Mouse (Mus musculus) CH12.LX (cell line): ENCODE data around the gene Sds. TPM values are rescaled to one million over a fixed set of nuclear protein-coding genes. Genes with fewer than 3 reads are reported as not detected.

Source experiments
- DNase-seq: peaks from one replicate; pipeline ENCODE4 v3.0.0-alpha.2; 2013; ENCODE audit errors: extremely low read depth
- H3K27ac ChIP-seq: 2 replicates; pipeline ENCODE4 v1.5.1; 2012; ENCODE audit warnings: low read depth, mild to moderate bottlenecking, control low read depth, moderate library complexity; ENCODE audit not compliant: insufficient read depth
- H3K27me3 ChIP-seq: replicated peaks from 2 replicates; pipeline ENCODE3; 2012; ENCODE audit warnings: inconsistent platforms
- H3K36me3 ChIP-seq, 2 experiments: replicated peaks in 1 of 2; 2 replicates each; pipeline versions ENCODE3 to v1.6.1; 2012; ENCODE audit warnings: inconsistent platforms in 1 of 2, low read length in 1 of 2, mild to moderate bottlenecking in 1 of 2, mixed read lengths in 1 of 2, moderate library complexity in 1 of 2; ENCODE audit not compliant: control insufficient read depth in 1 of 2, insufficient read depth in 1 of 2
- H3K4me1 ChIP-seq, 2 experiments: 2 replicates each; pipeline ENCODE4 v1.6.1; 2012; ENCODE audit warnings: inconsistent platforms in 1 of 2, moderate library complexity in 1 of 2; ENCODE audit not compliant: insufficient read depth in 2 of 2, control insufficient read depth in 1 of 2
- H3K4me2 ChIP-seq: 2 replicates; pipeline ENCODE4 v1.6.1; 2012; ENCODE audit warnings: low read depth, mild to moderate bottlenecking, control low read depth; ENCODE audit not compliant: poor library complexity, insufficient read depth, severe bottlenecking
- H3K4me3 ChIP-seq, 3 experiments: fragments of 150-350 bp in 1 of 3; sonication (generic) in 1 of 3; replicated peaks in 1 of 3; 2 replicates each; pipeline versions ENCODE3 to v1.5.1; 2011 to 2012; ENCODE audit warnings: low read depth in 2 of 3, low read length in 2 of 3, mild to moderate bottlenecking in 2 of 3, moderate library complexity in 2 of 3, control low read depth in 1 of 3, improper control_type of control experiment in 1 of 3, inconsistent platforms in 1 of 3, mixed read lengths in 1 of 3; ENCODE audit not compliant: poor library complexity in 1 of 3
- H3K79me2 ChIP-seq: replicated peaks from 2 replicates; pipeline ENCODE4 v1.6.1; 2012; ENCODE audit warnings: mild to moderate bottlenecking, moderate library complexity; ENCODE audit not compliant: control insufficient read depth, poor library complexity, insufficient read depth, severe bottlenecking; ENCODE audit errors: extremely low read depth
- H3K9ac ChIP-seq: 2 replicates; pipeline ENCODE4 v1.6.1; 2012; ENCODE audit warnings: low read depth, mild to moderate bottlenecking, control low read depth, moderate library complexity; ENCODE audit not compliant: insufficient read depth
- H3K9me3 ChIP-seq: replicated peaks from 2 replicates; pipeline ENCODE3; 2012; ENCODE audit warnings: low read length, inconsistent platforms, mixed read lengths
- CHD1 ChIP-seq: IDR thresholded peaks from 2 replicates; pipeline ENCODE4 v1.6.1; 2012; ENCODE audit warnings: low read depth, low read length, improper control_type of control experiment, inconsistent platforms
- CHD2 ChIP-seq: IDR thresholded peaks from 2 replicates; pipeline ENCODE4 v1.6.1; 2011; ENCODE audit warnings: low read length, improper control_type of control experiment
- CTCF ChIP-seq, 2 experiments: IDR thresholded peaks in 1 of 2; conservative IDR thresholded peaks in 1 of 2; 2 replicates each; pipeline ENCODE4 v1.5.1; 2011 to 2012; ENCODE audit warnings: low read depth in 2 of 2, low read length in 2 of 2, improper control_type of control experiment in 1 of 2, inconsistent platforms in 1 of 2, mild to moderate bottlenecking in 1 of 2, moderate library complexity in 1 of 2
- E2F4 ChIP-seq: IDR thresholded peaks from 2 replicates; pipeline ENCODE4 v1.6.1; 2011; ENCODE audit warnings: low read depth, low read length, improper control_type of control experiment; ENCODE audit not compliant: insufficient replicate concordance
- ELF1 ChIP-seq: IDR thresholded peaks from 2 replicates; pipeline ENCODE4 v1.6.1; 2014; ENCODE audit warnings: low read depth, mild to moderate bottlenecking, inconsistent platforms, low read length, improper control_type of control experiment
- EP300 ChIP-seq: IDR thresholded peaks from 2 replicates; pipeline ENCODE4 v1.6.1; 2011; ENCODE audit warnings: low read length, improper control_type of control experiment
- GABPA ChIP-seq: IDR thresholded peaks from 2 replicates; pipeline ENCODE4 v1.6.1; 2012; ENCODE audit warnings: low read depth, low read length, improper control_type of control experiment, inconsistent platforms; ENCODE audit not compliant: insufficient replicate concordance
- HCFC1 ChIP-seq: IDR thresholded peaks from 2 replicates; pipeline ENCODE4 v1.6.1; 2012; ENCODE audit warnings: low read depth, mild to moderate bottlenecking, inconsistent platforms, low read length, improper control_type of control experiment
- IRF4 ChIP-seq: IDR thresholded peaks from 2 replicates; pipeline ENCODE4 v1.6.1; 2014; ENCODE audit warnings: low read depth, mild to moderate bottlenecking, inconsistent platforms, low read length, improper control_type of control experiment
- KAT2A ChIP-seq: IDR thresholded peaks from 2 replicates; pipeline ENCODE4 v1.6.1; 2012; ENCODE audit warnings: low read length, improper control_type of control experiment, inconsistent platforms; ENCODE audit not compliant: insufficient replicate concordance
- MYC ChIP-seq: IDR thresholded peaks from 2 replicates; pipeline ENCODE4 v1.6.1; 2011; ENCODE audit warnings: low read depth, mild to moderate bottlenecking, improper control_type of control experiment, low read length
- NRF1 ChIP-seq: IDR thresholded peaks from 2 replicates; pipeline ENCODE4 v1.6.1; 2014; ENCODE audit warnings: low read depth, mild to moderate bottlenecking, inconsistent platforms, low read length, improper control_type of control experiment, moderate library complexity
- PAX5 ChIP-seq: IDR thresholded peaks from 2 replicates; pipeline ENCODE4 v1.6.1; 2012; ENCODE audit warnings: low read length, inconsistent platforms, mixed read lengths
- POLR2A ChIP-seq: IDR thresholded peaks from 2 replicates; pipeline ENCODE4 v1.6.1; 2011; ENCODE audit warnings: low read depth, mild to moderate bottlenecking, improper control_type of control experiment, low read length
- POLR2AphosphoS2 ChIP-seq: IDR thresholded peaks from 2 replicates; pipeline ENCODE4 v1.6.1; 2011; ENCODE audit warnings: low read depth, low read length, improper control_type of control experiment
- SMC3 ChIP-seq: IDR thresholded peaks from 2 replicates; pipeline ENCODE4 v1.6.1; 2011; ENCODE audit warnings: low read depth, low read length, improper control_type of control experiment
- TCF12 ChIP-seq: IDR thresholded peaks from 2 replicates; pipeline ENCODE4 v1.6.1; 2014; ENCODE audit warnings: low read depth, mild to moderate bottlenecking, inconsistent platforms, low read length, improper control_type of control experiment
- UBTF ChIP-seq: IDR thresholded peaks from 2 replicates; pipeline ENCODE4 v1.6.1; 2012; ENCODE audit warnings: low read depth, mild to moderate bottlenecking, inconsistent platforms, low read length, improper control_type of control experiment, moderate library complexity
- ZC3H11A ChIP-seq: IDR thresholded peaks from 2 replicates; pipeline ENCODE4 v1.6.1; 2012; ENCODE audit warnings: low read depth, mild to moderate bottlenecking, inconsistent platforms, low read length, improper control_type of control experiment
- ZMIZ1 ChIP-seq: IDR thresholded peaks from 2 replicates; pipeline ENCODE4 v1.6.1; 2012; ENCODE audit warnings: low read depth, mild to moderate bottlenecking, inconsistent platforms, low read length, improper control_type of control experiment
- ZNF384 ChIP-seq: IDR thresholded peaks from 2 replicates; pipeline ENCODE4 v1.6.1; 2012; ENCODE audit warnings: low read depth, low read length, improper control_type of control experiment, inconsistent platforms
- dilution Hi-C: fragments of 300-500 bp; cut with MboI; formaldehyde crosslinking; loops from 2 replicates; pipeline ENCODE4 v1.14.3; 2020; ENCODE audit warnings: low sequenced_read_pairs; ENCODE audit not compliant: extremely low pct_unique_long_range_greater_than_20kb, extremely low pct_ligation_motif_present
- in situ Hi-C: fragments of 300-500 bp; cut with MboI; formaldehyde crosslinking; loops from 3 replicates; pipeline ENCODE4 v1.14.3; 2019; ENCODE audit warnings: low sequenced_read_pairs, low pct_ligation_motif_present, low pct_unique_long_range_greater_than_20kb, mixed read lengths
- polyA plus RNA-seq: library from polyadenylated mRNA; unstranded; fragments of >175 nt; gene quantifications from 2 replicates; pipeline ENCODE4 v1.2.1, GENCODE M21; 2012; ENCODE audit warnings: low read depth; ENCODE audit not compliant: insufficient read length
- total RNA-seq, 2 experiments: library from RNA; depleted of rRNA; stranded (reverse); fragments of 300-350 nt in 1 of 2; fragments of >200 nt in 1 of 2; gene quantifications; 2 replicates each; pipeline ENCODE4 v1.2.3; 2012 to 2014

The Sds gene
- total and polyA plus RNA-seq, 3 experiments = 0.76 TPM; not detected in 2

- Histone ChIP-seq H3K9me3 (peaks cover 44% of the 10 kb centered on the region), H3K27ac (no peak overlapping the region), H3K27me3 (peaks cover 65% of the 10 kb centered on the region), H3K79me2 (no peaks in the 10 kb centered on the region), H3K4me2 (no peak overlapping the region), H3K4me3 (no peak overlapping the region)
- in situ Hi-C loops = no loop called here
- TF ChIP-seq UBTF (no peak), CTCF (conservative IDR thresholded peaks at IDR 0.05 in 1 of 2, IDR thresholded peaks at IDR 0.05 in 1 of 2; ENCODE audit: low read depth in 2 of 2, low read length in 2 of 2) (no peak), CHD2 (no peak)
- TF ChIP-seq, all 38 proteins: peak for 0
- no peak for DNase-seq
- dilution Hi-C loops = no loop called here
- no peaks in the 10 kb centered on the region; a peak in 1 of 4 replicates for H3K4me1 ChIP-seq
- H3K36me3 ChIP-seq = no peaks in the 10 kb centered on the region
- H3K9ac ChIP-seq = no peak overlapping the region
Observed at GRCm38 (mm10) chr5:120436885-120437495, 39.3 kb upstream of the Sds start.

GRCm38 (mm10) chr5:120437539-120437938 is 38.8 kb upstream of the Sds start:
- Histone ChIP-seq H3K9ac (no peak overlapping the region), H3K79me2 (no peaks in the 10 kb centered on the region), H3K27ac (no peak overlapping the region), H3K27me3 (peaks cover 65% of the 10 kb centered on the region), H3K4me3 (no peak overlapping the region), H3K9me3 (peaks cover 40% of the 10 kb centered on the region), H3K36me3 (no peaks in the 10 kb centered on the region), H3K4me2 (no peak overlapping the region), H3K4me1 (no peaks in the 10 kb centered on the region; a peak in 1 of 4 replicates)
- DNase-seq = no peak
- TF ChIP-seq ZC3H11A (no peak), POLR2A (no peak), SMC3 (no peak), PAX5 (no peak)
- in situ Hi-C loops = no loop called here
- dilution Hi-C loops = no loop called here

GRCm38 (mm10) chr5:120437986-120438385 is 38.3 kb upstream of the Sds start:
- no peak for TF ChIP-seq ZMIZ1
- TF ChIP-seq KAT2A = no peak
- TF ChIP-seq TCF12 = no peak
- no peak for TF ChIP-seq POLR2AphosphoS2
- TF ChIP-seq MYC = no peak
- no peak for TF ChIP-seq HCFC1
- TF ChIP-seq E2F4 = no peak
- TF ChIP-seq SMC3 = no peak
- no peak for TF ChIP-seq IRF4
- TF ChIP-seq NRF1 = no peak
- TF ChIP-seq CHD1 = no peak
- no peak for TF ChIP-seq ELF1
- TF ChIP-seq GABPA = no peak
- TF ChIP-seq POLR2A = no peak
- no peak for TF ChIP-seq PAX5
- no peak for TF ChIP-seq EP300
- TF ChIP-seq ZC3H11A = no peak
- TF ChIP-seq ZNF384 = no peak
- H3K4me3 ChIP-seq = no peak overlapping the region
- in situ Hi-C loops = no loop called here
- no peak overlapping the region for H3K9ac ChIP-seq
- H3K27ac ChIP-seq = no peak overlapping the region
- no peaks in the 10 kb centered on the region for H3K36me3 ChIP-seq
- no peaks in the 10 kb centered on the region; a peak in 1 of 4 replicates for H3K4me1 ChIP-seq
- peaks cover 64% of the 10 kb centered on the region for H3K27me3 ChIP-seq
- DNase-seq = no peak
- dilution Hi-C loops = no loop called here
- H3K9me3 ChIP-seq = peaks cover 40% of the 10 kb centered on the region
- no peak overlapping the region for H3K4me2 ChIP-seq
- H3K79me2 ChIP-seq = no peaks in the 10 kb centered on the region
